Mouse (Mus musculus) stomach, embryonic 14.5 days (tissue): ENCODE results near the gene Cotl1. TPM values are rescaled to one million over a fixed set of nuclear protein-coding genes. Genes with fewer than 3 reads are reported as not detected.
A peak's percentile ranks its signal among the peaks of the same experiment; 100 is the strongest.

Experiments
- ATAC-seq: fragments of 200-750 bp; cut with Nextera tagmentation; 2 replicates; pipeline ENCODE4 v1.8.0; 2017; ENCODE audit warnings: low read depth, moderate TSS enrichment; ENCODE audit not compliant: insufficient number of reproducible peaks, insufficient read depth, low FRiP score
- H3K27ac ChIP-seq: fragments of 300-500 bp; sonication (generic); 2 replicates; pipeline ENCODE4 v1.5.1; 2014; ENCODE audit warnings: mild to moderate bottlenecking, low read length, moderate library complexity, mixed read lengths
- H3K27me3 ChIP-seq: fragments of 300-500 bp; sonication (generic); 2 replicates; pipeline ENCODE4 v1.6.1; 2014; ENCODE audit warnings: low read length, control low read depth, mixed read lengths; ENCODE audit not compliant: control insufficient read depth, insufficient read depth
- H3K36me3 ChIP-seq: fragments of 300-500 bp; sonication (generic); 2 replicates; pipeline ENCODE4 v1.6.1; 2014; ENCODE audit warnings: mild to moderate bottlenecking, control low read depth, low read length, moderate library complexity, mixed read lengths; ENCODE audit not compliant: control insufficient read depth, insufficient read depth
- H3K4me1 ChIP-seq: fragments of 300-500 bp; sonication (generic); 2 replicates; pipeline ENCODE4 v1.6.1; 2014; ENCODE audit warnings: low read length, control low read depth, mixed read lengths; ENCODE audit not compliant: control insufficient read depth, insufficient read depth
- H3K4me2 ChIP-seq: fragments of 300-500 bp; sonication (generic); replicated peaks from 2 replicates; pipeline ENCODE4 v1.6.1; 2014; ENCODE audit warnings: low read depth, low read length, control low read depth
- H3K4me3 ChIP-seq: fragments of 300-500 bp; sonication (generic); 2 replicates; pipeline ENCODE4 v1.5.1; 2014; ENCODE audit warnings: low read depth, low read length, control low read depth
- H3K9ac ChIP-seq: fragments of 300-500 bp; sonication (generic); replicated peaks from 2 replicates; pipeline ENCODE4 v1.6.1; 2014; ENCODE audit warnings: low read depth, mild to moderate bottlenecking, control low read depth, low read length, moderate library complexity, mixed read lengths
- H3K9me3 ChIP-seq: fragments of 300-500 bp; sonication (generic); 2 replicates; pipeline ENCODE4 v1.6.1; 2016; ENCODE audit warnings: low read depth, low read length, control low read depth; ENCODE audit not compliant: control insufficient read depth
- WGBS: fragments of 180-500 bp; shearing (Covaris S2); extraction: QIAGEN DNeasy Blood & Tissue Kit; methylation state at CpG from one replicate; pipeline ENCODE4 v1.1.7; 2014; 5-methylcytosine and 5-hydroxymethylcytosine counted together
- polyA plus RNA-seq: library from polyadenylated mRNA; unstranded; fragments of >200 nt; fragmentation: Nextera tagmentation; extraction: Ambion mirVana; gene quantifications from 2 replicates; pipeline ENCODE4 v1.2.1, GENCODE M21; 2014

Cotl1 gene
- polyA plus RNA-seq, 1 experiment from 2014 or later, result 340 TPM

DNA sequence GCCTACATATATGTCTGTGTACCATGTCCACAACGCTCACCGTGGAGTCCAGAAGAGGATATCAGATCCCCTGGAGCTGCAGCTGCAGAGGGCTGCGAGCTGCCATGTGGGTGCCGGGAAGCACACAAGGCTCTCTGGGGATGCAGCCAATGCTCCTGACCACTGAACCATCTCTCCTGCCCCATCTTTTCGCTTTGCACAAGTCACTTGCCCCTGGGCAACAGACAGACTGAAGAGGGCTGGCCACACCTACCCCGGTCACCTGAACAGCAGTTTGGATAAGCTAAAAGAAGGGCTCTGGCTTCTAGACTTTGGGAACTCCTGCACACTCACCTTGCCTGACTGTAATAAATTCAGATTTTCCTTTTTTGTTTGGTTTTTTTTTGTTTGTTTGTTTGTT is 18.7 kb downstream of the Cotl1 start:
- Histone ChIP-seq H3K27me3 (no peaks in the 10 kb centered on the region), H3K36me3 (peaks cover 17% of the 10 kb centered on the region), H3K4me2 (no peak overlapping the region), H3K27ac (no peak overlapping the region), H3K9me3 (no peaks in the 10 kb centered on the region), H3K9ac (no peak overlapping the region), H3K4me3 (no peak overlapping the region), H3K4me1 (peaks cover 22% of the 10 kb centered on the region)
- WGBS, result 90% methylated on average over 6 of the region's 6 CpGs
- ATAC-seq, result no peak

DNA sequence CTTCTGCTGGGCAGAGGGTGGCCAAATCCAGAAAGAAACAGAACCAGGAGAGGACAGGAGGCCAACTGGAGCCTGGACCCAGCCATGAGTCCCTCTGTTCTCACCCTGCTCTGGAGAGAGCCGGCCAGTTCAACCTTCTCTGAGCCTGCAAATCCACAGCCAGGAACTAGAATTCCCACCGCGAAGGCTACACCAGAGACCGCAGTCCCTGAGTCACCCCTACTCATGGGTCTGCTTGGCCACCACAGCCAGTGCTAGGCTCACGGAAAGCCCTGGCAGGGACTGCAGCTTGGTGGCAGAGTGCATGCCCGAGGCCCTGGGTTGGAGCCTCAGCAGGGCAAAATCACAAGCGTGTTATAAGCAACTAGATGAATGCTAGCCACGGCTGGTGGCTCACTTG is 20.4 kb downstream of the Cotl1 start:
- Histone ChIP-seq H3K4me2 (no peak overlapping the region), H3K4me1 (peaks cover 10% of the 10 kb centered on the region), H3K9ac (no peak overlapping the region), H3K27me3 (no peaks in the 10 kb centered on the region), H3K9me3 (no peaks in the 10 kb centered on the region), H3K4me3 (no peak overlapping the region), H3K36me3 (peaks cover 17% of the 10 kb centered on the region), H3K27ac (no peak overlapping the region)
- WGBS, result 91% methylated on average over 8 of the region's 8 CpGs
- ATAC-seq, result no peak

DNA sequence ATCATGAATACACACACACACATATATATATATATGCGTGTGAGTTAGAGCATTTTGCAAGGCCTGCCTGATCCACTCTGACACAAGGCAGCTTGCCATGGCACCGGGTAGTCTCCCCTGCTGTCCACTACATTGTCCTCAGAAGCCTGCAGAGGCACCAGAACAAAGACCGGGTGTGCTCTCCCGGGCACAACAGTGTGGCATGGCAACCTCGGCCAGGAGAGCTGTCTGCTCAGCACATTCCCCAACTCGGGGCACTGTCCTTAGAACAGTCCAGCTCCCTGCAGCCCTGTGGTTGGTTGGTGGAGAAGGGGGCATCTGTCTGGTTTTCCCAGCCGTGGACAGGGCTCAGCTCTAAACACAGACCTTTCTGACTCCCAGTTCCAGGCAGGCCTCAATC is 21.0 kb downstream of the Cotl1 start:
- Histone ChIP-seq H3K4me3 (no peak overlapping the region), H3K36me3 (peaks cover 17% of the 10 kb centered on the region), H3K4me1 (peaks cover 12% of the 10 kb centered on the region; the same call in 1 of the 2 replicates), H3K9me3 (no peaks in the 10 kb centered on the region), H3K27ac (no peak overlapping the region), H3K4me2 (no peak overlapping the region), H3K27me3 (no peaks in the 10 kb centered on the region), H3K9ac (no peak overlapping the region)
- 78% methylated on average over 7 of the region's 7 CpGs for WGBS
- ATAC-seq, result no peak

DNA sequence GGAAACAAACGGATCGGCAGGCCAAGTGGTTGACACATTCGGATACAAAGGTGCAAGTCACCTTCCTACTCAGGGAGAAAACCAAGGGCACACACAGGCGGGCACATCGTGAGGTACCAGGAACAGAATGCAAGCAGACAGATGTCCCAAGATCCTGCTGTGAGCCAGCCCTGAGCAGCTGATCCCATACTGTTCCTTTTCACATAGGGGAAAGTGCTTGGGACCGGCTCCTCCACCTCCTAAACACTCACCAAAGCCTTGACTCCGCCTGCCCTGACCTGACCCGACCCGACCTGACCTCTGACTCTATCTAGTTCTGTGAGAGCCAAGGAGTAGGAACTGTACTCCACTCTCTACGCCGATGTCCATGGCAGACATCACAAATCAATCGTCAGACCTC is 22.9 kb downstream of the Cotl1 start:
- 40% methylated on average over 12 of the region's 12 CpGs for WGBS
- H3K9ac ChIP-seq, result no peak overlapping the region
- H3K9me3 ChIP-seq, result no peaks in the 10 kb centered on the region
- peaks cover 29% of the 10 kb centered on the region for H3K4me1 ChIP-seq
- no peaks in the 10 kb centered on the region for H3K27me3 ChIP-seq
- H3K27ac ChIP-seq, result peak overlapping the region; percentile 85; the same call in 1 of the 2 replicates
- 0 out of 2 replicates have a peak, but pooled peaks have one; percentile 42 for ATAC-seq
- H3K36me3 ChIP-seq, result peaks cover 17% of the 10 kb centered on the region
- no peak overlapping the region for H3K4me2 ChIP-seq
- H3K4me3 ChIP-seq, result no peak overlapping the region

DNA sequence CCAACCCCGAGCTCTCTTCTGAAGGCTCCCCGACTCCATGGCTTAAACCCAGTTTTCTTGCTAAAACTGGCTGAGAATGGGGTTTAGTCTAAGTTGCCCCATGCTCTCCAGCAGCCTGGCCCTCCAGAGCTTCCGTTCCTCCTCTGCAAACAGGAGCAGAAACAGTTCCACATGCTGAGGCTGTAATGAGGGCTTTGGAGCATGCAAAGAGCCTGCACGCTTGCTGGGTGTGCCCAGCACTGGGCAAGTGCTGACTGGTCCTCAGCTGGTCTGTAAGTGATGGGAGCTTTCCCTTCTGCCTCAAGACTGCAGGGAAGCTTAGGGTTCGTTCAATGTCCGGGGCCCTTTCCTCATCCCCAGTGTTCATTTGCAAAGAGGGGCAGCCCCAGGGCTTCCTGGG is 24.1 kb downstream of the Cotl1 start:
- no peak for ATAC-seq
- Histone ChIP-seq H3K4me2 (no peak overlapping the region), H3K27me3 (no peaks in the 10 kb centered on the region), H3K36me3 (peaks cover 6% of the 10 kb centered on the region), H3K4me3 (no peak overlapping the region), H3K27ac (peak overlapping the region; percentile 85; the same call in 1 of the 2 replicates), H3K9me3 (no peaks in the 10 kb centered on the region), H3K4me1 (peaks cover 36% of the 10 kb centered on the region), H3K9ac (no peak overlapping the region)
- WGBS, result 72% methylated on average over 6 of the region's 6 CpGs

DNA sequence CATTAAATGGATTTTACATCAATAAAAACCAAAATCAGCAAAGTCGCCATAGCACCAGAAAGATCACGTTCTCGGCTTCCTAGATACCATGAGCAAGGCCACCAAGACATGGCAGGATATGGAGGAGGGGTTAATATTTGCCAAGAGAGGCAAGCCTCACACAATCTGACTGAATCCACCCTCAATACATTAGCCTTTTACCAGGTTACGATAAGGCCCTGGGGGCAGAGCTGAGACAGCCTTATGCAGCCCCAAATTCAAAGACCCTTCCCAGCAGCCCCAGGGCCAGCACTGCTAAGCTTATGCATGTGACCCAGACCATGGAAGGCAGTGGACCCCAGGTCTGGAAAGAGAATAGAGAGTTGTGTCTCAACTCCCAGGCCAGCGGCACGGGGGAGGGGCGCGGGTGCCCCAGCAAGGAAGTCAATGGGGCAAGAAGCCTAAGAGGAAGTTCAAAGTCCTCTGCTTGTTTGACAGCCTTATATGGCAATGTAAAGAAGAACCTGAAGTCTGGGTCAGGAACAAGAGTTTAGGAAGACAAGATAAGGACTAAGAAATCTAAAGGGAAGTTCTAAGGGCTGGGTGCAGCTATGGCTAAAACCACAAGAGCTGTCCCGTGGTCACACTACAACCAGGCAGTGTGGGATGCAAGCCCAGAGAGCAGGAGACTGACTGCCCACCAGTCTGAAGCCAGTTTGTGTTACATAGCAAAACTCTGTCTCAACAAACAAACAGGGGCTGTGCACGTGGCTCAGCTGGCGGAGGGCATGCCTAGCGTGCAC is 27.5 kb downstream of the Cotl1 start:
- Histone ChIP-seq H3K27ac (peak overlapping the region; percentile 83), H3K27me3 (no peaks in the 10 kb centered on the region), H3K4me1 (peaks cover 32% of the 10 kb centered on the region), H3K9ac (no peak overlapping the region), H3K4me3 (no peak overlapping the region), H3K36me3 (peaks cover 5% of the 10 kb centered on the region; the same call in 1 of the 2 replicates), H3K4me2 (0 out of 2 replicates have a peak overlapping the region, but pooled peaks have one; percentile 16), H3K9me3 (no peaks in the 10 kb centered on the region)
- 67% methylated on average over 12 of the region's 12 CpGs for WGBS
- ATAC-seq, result peak; percentile 51

DNA sequence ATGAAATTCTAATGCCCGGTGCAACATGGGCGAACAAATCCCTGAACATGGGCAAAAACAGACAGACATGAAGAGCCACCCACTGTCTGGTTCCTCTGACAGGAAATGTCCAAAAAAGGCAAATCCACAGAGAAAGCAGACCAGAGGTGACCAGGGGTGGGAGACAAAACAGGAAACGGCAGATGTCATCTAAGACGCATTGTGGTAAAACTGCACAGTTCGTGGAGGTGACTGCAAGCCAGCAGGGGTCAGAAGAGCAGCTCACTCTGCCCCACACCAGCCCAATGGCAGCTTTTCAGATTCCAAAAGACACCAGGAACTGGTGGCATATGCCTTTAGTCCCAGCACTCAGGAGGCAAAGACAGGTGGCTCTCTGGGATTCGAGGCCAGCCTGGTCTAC is 28.4 kb downstream of the Cotl1 start:
- Histone ChIP-seq H3K4me1 (peaks cover 32% of the 10 kb centered on the region), H3K4me2 (no peak overlapping the region), H3K4me3 (no peak overlapping the region), H3K9me3 (no peaks in the 10 kb centered on the region), H3K27me3 (no peaks in the 10 kb centered on the region), H3K27ac (peak overlapping the region; percentile 83; the same call in 1 of the 2 replicates), H3K9ac (no peak overlapping the region), H3K36me3 (peaks cover 5% of the 10 kb centered on the region; the same call in 1 of the 2 replicates)
- ATAC-seq, result no peak
- 49% methylated on average over 6 of the region's 6 CpGs for WGBS

DNA sequence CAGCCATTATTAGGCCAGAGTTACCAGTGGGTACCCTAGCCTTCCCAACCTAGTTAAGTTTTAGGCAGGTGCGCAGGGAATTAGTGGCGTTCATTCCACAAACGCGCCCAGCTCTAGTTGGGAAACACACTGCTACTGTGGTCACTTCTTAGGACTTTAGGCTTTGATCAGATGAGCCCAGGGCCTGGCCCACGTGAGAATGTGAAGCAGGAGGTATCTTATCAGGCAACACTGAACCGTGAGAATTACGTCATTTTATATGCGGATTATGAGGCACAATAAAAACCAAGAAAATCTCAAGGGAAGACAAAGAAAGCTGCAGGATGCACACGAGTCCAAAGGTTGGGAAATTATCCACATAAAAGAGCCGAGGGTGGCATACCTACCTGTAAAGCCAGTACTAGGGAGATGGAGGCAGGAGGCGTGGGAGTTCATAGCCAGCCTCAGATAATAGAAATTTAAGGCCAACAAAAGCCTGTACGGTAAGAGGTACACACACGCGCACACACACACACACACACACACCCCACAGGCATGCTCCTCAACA is 29.3 kb downstream of the Cotl1 start:
- Histone ChIP-seq H3K27ac (no peak overlapping the region), H3K4me1 (peaks cover 32% of the 10 kb centered on the region), H3K36me3 (peaks cover 5% of the 10 kb centered on the region; the same call in 1 of the 2 replicates), H3K9me3 (no peaks in the 10 kb centered on the region), H3K9ac (no peak overlapping the region), H3K4me3 (no peak overlapping the region), H3K4me2 (no peak overlapping the region), H3K27me3 (no peaks in the 10 kb centered on the region)
- 83% methylated on average over 14 of the region's 14 CpGs for WGBS
- no peak for ATAC-seq
